In the genomic region with DNA sequence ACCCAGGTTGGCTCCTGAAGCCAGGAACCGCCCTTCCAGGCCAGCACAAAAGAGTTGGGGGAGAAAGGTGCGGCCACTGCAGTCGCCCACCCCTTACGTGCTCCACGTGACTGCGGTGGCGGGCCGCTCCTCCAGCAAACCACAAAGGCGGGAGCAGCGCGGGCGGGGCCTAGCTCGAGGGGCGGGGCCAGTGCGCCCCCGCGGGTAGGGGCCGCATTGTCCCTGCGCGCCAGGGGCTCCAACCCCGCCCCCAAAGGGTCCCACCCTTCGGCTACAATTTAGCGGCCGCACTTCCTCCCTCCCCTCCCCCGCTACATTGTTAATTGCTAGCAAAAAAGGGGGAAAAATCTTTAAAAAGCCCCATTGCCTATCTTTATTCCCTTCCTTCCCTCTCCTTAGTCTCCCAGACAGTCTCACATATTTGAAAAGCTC, we compare ENCODE assay signal across 7 mouse cellular contexts. TPM values are rescaled to one million over a fixed set of nuclear protein-coding genes. Genes with fewer than 3 reads are reported as not detected.
DNase-seq lines count a peak whose midpoint lies in the region.

No protein-coding gene starts in this region.

- intact Hi-C loops in left cerebral cortex, postnatal 36 days (cut with DNase I) = loop anchor here (2.0 to 5.0 kb wide), 2 partner anchors 36 to 80 kb away; a partner anchor contains a TSS

- peak; percentile 89 to 94 for DNase-seq in adrenal gland, adult (ENCODE audit: inconsistent age in 2 of 2, low spot score in 1 of 2)
- DNase-seq in cerebellum, postnatal 4 days (ENCODE audit: low spot score in 2 of 2) = peak; percentile 76 to 90
- peak; percentile 73 to 79 for DNase-seq in gastrocnemius, adult 8-10 months (ENCODE audit: low spot score in 2 of 2)
- DNase-seq in induced T-regulatory cell, adult 2 months (ENCODE audit: low read depth) = peak; percentile 89
- peak; percentile 84 to 86 for DNase-seq in left cerebral cortex, postnatal 36 days (ENCODE audit: low spot score in 2 of 2)
- DNase-seq in mesoderm, embryonic 11.5 days (ENCODE audit: low read depth, low spot score) = peak; percentile 94
- peak; percentile 72 for DNase-seq in spleen, adult 12 weeks (ENCODE audit: low spot score)

RNA-seq across cellular contexts. Expression of a gene that starts 1.1 kb away (rescaled TPM):
- 10 to 100 TPM; 26.7 to 34.5 (median 28.3) TPM for total RNA-seq in gastrocnemius, adult 8-10 months (2022)
- 100 to 1,000 TPM; 441 to 478 TPM for total RNA-seq in left cerebral cortex, postnatal 36 days (2021)

RNA-seq across cellular contexts. Expression of a gene that starts 4.3 kb away (rescaled TPM):
- 1 to 10 TPM; 3.2 to 5.0 (median 4.0) TPM for total RNA-seq in gastrocnemius, adult 8-10 months (2022)
- 10 to 100 TPM; 16.5 to 16.9 TPM for total RNA-seq in left cerebral cortex, postnatal 36 days (2021)

RNA-seq across cellular contexts. Expression of a gene that starts 14.0 kb away (rescaled TPM):
- 10 to 100 TPM; 52.6 to 67.2 (median 55.9) TPM for total RNA-seq in gastrocnemius, adult 8-10 months (2022)
- total RNA-seq in left cerebral cortex, postnatal 36 days (2021) = 100 to 1,000 TPM; 146 to 149 TPM

RNA-seq across cellular contexts. Expression of a gene that starts 15.5 kb away (rescaled TPM):
- total RNA-seq in gastrocnemius, adult 8-10 months (2022) = 1 to 10 TPM; 5.6 to 7.8 (median 6.6) TPM
- total RNA-seq in left cerebral cortex, postnatal 36 days (2021) = 10 to 100 TPM; 10.6 to 13.6 TPM

RNA-seq across cellular contexts. Expression of a gene that starts 24.1 kb away (rescaled TPM):
- total RNA-seq in gastrocnemius, adult 8-10 months (2022) = 1 to 10 TPM in 2 of 4 experiments, under 1 TPM in 2; 0.52 to 2.6 (median 1.4) TPM
- 1 to 10 TPM; 2.3 to 3.1 TPM for total RNA-seq in left cerebral cortex, postnatal 36 days (2021)

Comparison
In these comparisons a context has a peak if more than half of its experiments do, and no peak if none do; other contexts are left out.
1. Peak in every context shown above with its lines: DNase-seq.
2. RNA of a gene that starts 1.1 kb away (total RNA-seq): 441 to 478 TPM in left cerebral cortex, postnatal 36 days; 26.7 to 34.5 TPM in gastrocnemius, adult 8-10 months; every median in the first group is over 10 times any median in the second.